Mouse (Mus musculus) embryonic facial prominence, embryonic 11.5 days (tissue): ENCODE measurements around the gene Actr1b. TPM values are rescaled to one million over a fixed set of nuclear protein-coding genes. Genes with fewer than 3 reads are reported as not detected.
A peak's percentile ranks its signal among the peaks of the same experiment; 100 is the strongest.

Experiments used
- ATAC-seq: fragments of 200-750 bp; cut with Nextera tagmentation; replicated peaks from 2 replicates; pipeline ENCODE4 v1.8.0; 2017; ENCODE audit warnings: low read depth; ENCODE audit not compliant: insufficient number of reproducible peaks, low FRiP score, low TSS enrichment
- DNase-seq: peaks from one replicate; pipeline ENCODE4 v3.0.0-alpha.2; 2015; ENCODE audit warnings: low spot score
- H3K27ac ChIP-seq: fragments of 300-500 bp; sonication (generic); replicated peaks from 2 replicates; pipeline ENCODE4 v1.5.1; 2014; ENCODE audit warnings: mild to moderate bottlenecking, low read depth, low read length, control low read depth
- H3K27me3 ChIP-seq: fragments of 300-500 bp; sonication (generic); 2 replicates; pipeline ENCODE4 v1.6.1; 2014; ENCODE audit warnings: mild to moderate bottlenecking, low read length, moderate library complexity, mixed read lengths; ENCODE audit not compliant: control insufficient read depth, insufficient read depth
- H3K36me3 ChIP-seq: fragments of 300-500 bp; sonication (generic); replicated peaks from 2 replicates; pipeline ENCODE4 v1.6.1; 2014; ENCODE audit warnings: low read depth, mild to moderate bottlenecking, low read length, moderate library complexity, mixed read lengths; ENCODE audit not compliant: control insufficient read depth, insufficient read depth
- H3K4me1 ChIP-seq: fragments of 300-500 bp; sonication (generic); 2 replicates; pipeline ENCODE4 v1.6.1; 2014; ENCODE audit warnings: low read length, mixed read lengths; ENCODE audit not compliant: control insufficient read depth, insufficient read depth
- H3K4me2 ChIP-seq: fragments of 300-500 bp; sonication (generic); 2 replicates; pipeline ENCODE4 v1.6.1; 2014; ENCODE audit warnings: low read depth, mild to moderate bottlenecking, control low read depth, low read length, moderate library complexity
- H3K4me3 ChIP-seq: fragments of 300-500 bp; sonication (generic); 2 replicates; pipeline ENCODE4 v1.5.1; 2014; ENCODE audit warnings: low read depth, low read length, control low read depth
- H3K9ac ChIP-seq: fragments of 300-500 bp; sonication (generic); replicated peaks from 2 replicates; pipeline ENCODE4 v1.6.1; 2014; ENCODE audit warnings: mild to moderate bottlenecking, control low read depth, low read length
- H3K9me3 ChIP-seq: fragments of 300-500 bp; sonication (generic); replicated peaks from 2 replicates; pipeline ENCODE4 v1.6.1; 2016; ENCODE audit warnings: mild to moderate bottlenecking, low read length, inconsistent platforms, mixed read lengths; ENCODE audit not compliant: control insufficient read depth
- WGBS: fragments of 180-500 bp; shearing (Covaris S2); extraction: QIAGEN DNeasy Blood & Tissue Kit; methylation state at CpG from one replicate; pipeline ENCODE4 v1.1.7; 2014; 5-methylcytosine and 5-hydroxymethylcytosine counted together
- polyA plus RNA-seq: library from polyadenylated mRNA; unstranded; fragments of >200 nt; fragmentation: Nextera tagmentation; extraction: Ambion mirVana; gene quantifications from 2 replicates; pipeline ENCODE4 v1.2.1, GENCODE M21; 2014

The Actr1b gene
- polyA plus RNA-seq, 1 experiment from 2014 or later, result 90.9 TPM

DNA sequence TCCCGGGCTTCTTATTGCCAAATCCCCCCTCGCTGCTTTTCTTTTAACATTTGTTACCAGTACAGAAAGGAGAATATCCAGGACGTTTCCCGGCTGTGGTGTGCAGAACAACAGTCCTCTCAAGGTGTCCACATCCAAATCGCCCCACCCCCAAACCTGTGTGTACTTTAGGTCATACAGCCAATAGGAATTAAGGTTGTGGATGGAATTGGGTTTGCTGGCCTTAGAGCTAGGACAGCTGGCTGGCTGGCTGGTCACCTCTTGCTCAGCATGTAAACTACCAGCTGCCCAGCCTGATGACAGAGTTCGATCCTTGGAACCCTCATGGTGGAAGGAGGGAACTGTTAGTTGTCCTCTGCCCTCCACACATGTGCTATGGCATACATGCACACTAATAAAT is 19.4 kb downstream of the Actr1b start:
- H3K27ac ChIP-seq, result no peak overlapping the region
- H3K4me2 ChIP-seq, result no peak overlapping the region
- H3K27me3 ChIP-seq, result no peaks in the 10 kb centered on the region
- H3K4me3 ChIP-seq, result no peak overlapping the region
- no peaks in the 10 kb centered on the region for H3K9me3 ChIP-seq
- ATAC-seq (no peak), DNase-seq (no peak)
- no peaks in the 10 kb centered on the region; the same call in 1 of the 2 replicates for H3K4me1 ChIP-seq
- H3K36me3 ChIP-seq, result no peaks in the 10 kb centered on the region
- no peak overlapping the region for H3K9ac ChIP-seq
- WGBS, result 87% methylated on average over 6 of the region's 6 CpGs

DNA sequence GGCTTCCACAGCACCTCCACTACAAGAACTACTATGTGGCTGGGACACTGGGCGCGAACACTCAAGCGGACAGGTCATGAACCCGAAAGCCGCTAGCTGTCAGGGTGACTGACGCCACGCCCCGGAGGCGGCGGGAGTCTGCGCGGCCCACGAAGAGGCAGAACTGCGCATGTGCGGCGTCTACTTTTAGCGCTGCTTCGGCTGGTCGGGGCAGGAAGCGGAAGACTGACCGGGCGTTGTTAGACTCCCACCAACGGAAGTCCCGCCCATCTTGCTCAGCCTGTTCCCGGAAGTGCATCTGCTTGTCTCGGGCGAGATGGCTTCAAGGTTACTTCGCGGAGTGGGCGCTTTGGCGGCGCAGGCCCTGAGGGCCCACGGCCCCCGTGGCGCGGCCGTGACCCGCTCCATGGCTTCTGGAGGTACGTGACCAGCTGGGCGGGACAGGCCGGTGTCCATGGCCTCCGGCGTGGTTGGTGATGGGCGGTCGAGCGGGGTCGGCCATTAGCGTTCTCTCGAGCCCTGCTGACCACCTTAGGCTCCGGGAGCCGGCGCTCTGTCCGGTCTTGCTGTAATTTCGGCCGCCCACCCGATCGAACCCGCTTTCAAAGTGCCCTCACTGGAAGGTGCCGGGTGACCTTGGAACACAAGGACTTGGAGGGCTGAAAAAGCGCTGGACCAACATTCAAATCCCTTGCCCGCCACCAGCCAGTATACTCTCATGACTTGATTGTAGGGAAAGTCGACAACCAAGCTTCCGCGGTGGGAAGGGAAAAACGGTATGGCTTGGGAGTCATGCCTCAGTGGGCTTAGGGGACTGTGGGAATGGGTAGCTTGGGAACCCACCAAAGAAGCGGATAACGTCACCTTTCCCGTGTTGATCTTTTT is 22.7 kb downstream of the Actr1b start, which contains the start of gene Cox5b:
TSS of gene Cox5b (plus strand) at position 179 of the 885 bp plus-strand sequence.
- no peak within 1 kb of the TSS for H3K27ac ChIP-seq
- peak within 1 kb of the TSS; percentile 85 for H3K4me3 ChIP-seq
- WGBS, result under 1% methylated on average over 68 of the region's 68 CpGs
- H3K4me2 ChIP-seq, result peak within 1 kb of the TSS; percentile 74
- H3K4me1 ChIP-seq, result no peaks in the 10 kb centered on the region; the same call in 1 of the 2 replicates
- ATAC-seq (peak; percentile 91), DNase-seq (peak; percentile 100)
- H3K27me3 ChIP-seq, result no peaks in the 10 kb centered on the region
- no peaks in the 10 kb centered on the region for H3K9me3 ChIP-seq
- no peaks in the 10 kb centered on the region for H3K36me3 ChIP-seq
- peak within 1 kb of the TSS; percentile 82 for H3K9ac ChIP-seq

DNA sequence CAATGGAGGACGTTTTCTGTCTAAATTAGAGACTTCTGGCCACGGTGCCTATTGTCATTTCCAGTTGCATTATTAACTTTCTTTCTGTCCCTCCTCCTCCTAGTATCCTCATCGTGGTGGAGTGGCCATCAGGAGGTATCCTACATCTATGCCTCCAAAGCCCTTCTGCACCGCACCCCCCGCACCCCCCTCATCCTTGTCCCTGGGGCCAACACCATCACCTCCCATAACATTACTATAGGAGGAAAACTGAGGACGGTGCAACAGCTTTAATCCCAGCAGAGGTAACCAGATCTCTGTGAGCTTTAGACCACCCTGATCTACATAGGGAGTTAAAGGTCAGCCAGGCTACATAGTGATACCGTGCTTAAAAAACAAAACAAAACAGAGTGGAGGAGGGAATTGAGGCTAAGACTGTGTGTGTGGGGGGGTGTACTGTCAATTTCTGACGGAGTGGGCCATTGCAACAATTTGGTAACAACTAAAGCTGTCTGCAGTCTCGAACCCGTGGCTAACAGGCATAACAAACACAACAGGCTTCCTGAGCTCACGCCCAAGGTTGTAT is 23.5 kb downstream of the Actr1b start:
- Histone ChIP-seq H3K4me1 (no peaks in the 10 kb centered on the region; the same call in 1 of the 2 replicates), H3K36me3 (no peaks in the 10 kb centered on the region), H3K9ac (peak overlapping the region; percentile 22; the same call in 1 of the 2 replicates), H3K4me3 (peak overlapping the region; percentile 85), H3K4me2 (peak overlapping the region; percentile 32; the same call in 1 of the 2 replicates), H3K27me3 (no peaks in the 10 kb centered on the region), H3K27ac (no peak overlapping the region), H3K9me3 (no peaks in the 10 kb centered on the region)
- no peak for DNase-seq
- 62% methylated on average over 11 of the region's 11 CpGs for WGBS
- peak; percentile 32; the same call in 1 of the 2 replicates for ATAC-seq

DNA sequence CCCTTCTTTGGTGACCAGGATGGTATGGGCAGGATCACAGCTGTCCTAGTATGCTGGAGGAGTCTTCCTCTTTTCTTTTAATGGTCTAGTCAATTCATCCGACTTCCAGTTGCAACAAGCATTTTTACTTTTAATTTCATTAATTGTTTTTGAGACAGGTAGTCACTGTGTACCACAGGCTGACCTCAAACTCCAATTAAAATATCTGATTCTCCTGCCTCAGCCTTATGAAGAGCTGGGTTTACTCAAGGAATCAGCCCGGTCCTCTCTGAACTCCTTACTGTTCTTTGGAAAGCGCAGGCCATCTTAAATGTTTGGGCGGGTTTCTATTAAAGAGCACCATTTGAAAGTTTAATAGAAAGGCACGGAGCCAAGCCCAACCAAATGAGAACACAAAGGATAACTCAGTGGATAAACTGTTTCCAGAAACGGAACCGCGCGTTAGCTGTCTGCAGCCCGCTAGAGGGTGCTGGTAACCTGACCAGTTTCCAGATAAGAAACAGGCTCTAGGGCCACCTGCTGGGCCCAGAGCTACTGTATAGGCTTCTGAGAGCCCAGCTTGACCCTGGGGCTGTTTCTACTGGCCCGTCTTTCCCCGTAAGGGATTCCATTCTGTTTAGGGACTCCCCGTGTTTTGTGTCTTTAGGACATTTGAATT is 30.3 kb downstream of the Actr1b start:
- Histone ChIP-seq H3K9me3 (no peaks in the 10 kb centered on the region), H3K36me3 (no peaks in the 10 kb centered on the region), H3K4me1 (no peaks in the 10 kb centered on the region), H3K4me3 (no peak overlapping the region), H3K27me3 (no peaks in the 10 kb centered on the region), H3K4me2 (no peak overlapping the region), H3K27ac (no peak overlapping the region), H3K9ac (no peak overlapping the region)
- 13% methylated on average over 13 of the region's 13 CpGs for WGBS
- peak; percentile 70; the same call in 1 of the 2 replicates for ATAC-seq
- DNase-seq, result peak; percentile 90

DNA sequence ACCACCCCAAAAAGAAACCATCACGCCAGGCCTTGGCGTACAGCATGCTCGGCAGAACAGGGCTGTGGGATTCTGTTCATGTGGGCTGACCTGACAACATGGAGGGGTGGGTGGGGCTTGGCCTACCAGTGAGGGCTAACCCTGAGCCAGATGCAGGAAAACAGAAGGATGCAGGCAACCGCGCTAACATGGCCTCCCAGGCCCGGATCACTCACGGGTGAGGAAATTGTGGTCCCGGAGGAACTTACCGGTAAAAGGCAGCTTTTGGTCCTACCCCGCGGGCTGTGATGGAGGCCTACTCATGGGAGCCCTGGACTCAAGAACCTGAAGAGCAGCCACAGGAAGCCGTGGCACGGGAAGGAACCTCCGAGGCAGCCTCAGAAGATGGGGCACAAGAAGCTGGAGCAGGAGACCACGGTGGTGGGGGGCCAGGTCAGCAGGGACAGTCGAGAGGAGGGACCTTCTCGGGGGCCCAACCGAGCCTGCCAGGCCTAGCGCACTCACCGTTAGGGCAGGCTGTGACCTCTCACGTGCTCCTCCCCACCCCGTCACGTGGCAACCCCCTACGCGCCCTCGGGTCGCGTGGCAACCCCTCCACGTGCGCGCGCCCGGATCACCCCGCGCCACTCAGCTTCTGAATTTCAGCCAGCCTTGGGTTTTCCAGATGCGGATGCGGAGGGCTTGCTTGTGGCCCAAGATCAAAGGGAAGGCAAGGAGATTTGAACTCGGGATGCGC is 31.4 kb downstream of the Actr1b start, which contains the start of gene Fam178b:
TSS of gene Fam178b (minus strand) at position 564 of the 736 bp plus-strand sequence.
- Histone ChIP-seq H3K27me3 (no peaks in the 10 kb centered on the region), H3K4me1 (no peaks in the 10 kb centered on the region), H3K27ac (no peak within 1 kb of the TSS), H3K9ac (no peak within 1 kb of the TSS), H3K4me3 (no peak within 1 kb of the TSS), H3K4me2 (no peak within 1 kb of the TSS), H3K9me3 (no peaks in the 10 kb centered on the region), H3K36me3 (no peaks in the 10 kb centered on the region)
- no peak for ATAC-seq
- no peak for DNase-seq
- WGBS, result 91% methylated on average over 39 of the region's 39 CpGs

DNA sequence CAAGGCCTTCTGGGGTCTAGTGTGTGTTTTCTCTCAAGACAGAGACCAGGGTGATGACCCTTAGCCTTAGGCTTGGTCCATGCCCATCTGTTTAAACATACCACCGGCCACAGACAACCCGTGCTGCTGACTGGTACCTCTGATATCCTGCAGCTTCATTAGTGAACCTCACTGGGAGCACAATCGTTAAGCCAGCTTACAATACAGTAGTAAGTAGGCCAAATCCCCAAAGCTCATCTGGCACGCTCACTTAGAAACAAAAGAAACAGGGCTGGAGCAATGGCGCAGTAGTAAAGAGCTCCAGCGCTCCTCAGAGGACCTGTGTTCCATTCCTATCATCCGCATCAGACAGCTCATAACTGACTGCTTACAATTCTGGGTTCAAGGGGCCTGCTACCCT is 33.3 kb downstream of the Actr1b start:
- H3K27ac ChIP-seq, result no peak overlapping the region
- ATAC-seq, result no peak
- 57% methylated on average over 7 of the region's 7 CpGs for WGBS

DNA sequence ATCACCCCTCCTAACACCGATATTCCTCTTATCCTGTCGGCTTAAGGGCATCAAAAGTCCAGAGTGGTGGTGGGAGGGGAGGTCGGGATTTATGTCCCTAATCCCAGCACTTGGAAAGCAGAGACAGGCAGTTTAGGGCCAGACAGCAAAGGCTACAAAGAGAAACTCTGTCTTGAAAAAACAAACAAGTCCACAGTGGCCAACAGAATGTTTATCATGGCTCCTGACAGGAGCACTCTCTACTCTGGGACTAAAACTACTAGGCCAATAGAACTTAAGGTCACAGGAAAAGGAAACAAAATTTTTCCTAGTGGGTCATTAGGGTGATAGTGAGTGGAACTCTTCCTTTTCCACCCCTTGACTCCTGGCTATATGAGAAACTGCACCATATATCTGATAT is 39.3 kb downstream of the Actr1b start:
- Histone ChIP-seq H3K9ac (no peak overlapping the region), H3K4me2 (no peak overlapping the region), H3K9me3 (no peaks in the 10 kb centered on the region), H3K4me1 (no peaks in the 10 kb centered on the region), H3K27me3 (no peaks in the 10 kb centered on the region), H3K36me3 (no peaks in the 10 kb centered on the region), H3K4me3 (no peak overlapping the region), H3K27ac (no peak overlapping the region)
- no peak for ATAC-seq
- no peak for DNase-seq
- WGBS, result 54% methylated on average over 3 of the region's 3 CpGs

More for the DNA sequence above, 33.3 kb downstream of the Actr1b start:
- no peaks in the 10 kb centered on the region for H3K4me1 ChIP-seq
- no peak overlapping the region for H3K9ac ChIP-seq
- H3K4me3 ChIP-seq, result no peak overlapping the region
- no peak for DNase-seq
- H3K4me2 ChIP-seq, result no peak overlapping the region
- no peaks in the 10 kb centered on the region for H3K27me3 ChIP-seq
- no peaks in the 10 kb centered on the region for H3K9me3 ChIP-seq
- no peaks in the 10 kb centered on the region for H3K36me3 ChIP-seq
